Mouse (Mus musculus) monocyte, adult 5-6 weeks (primary cell): ENCODE results near the gene Med13l. TPM values are rescaled to one million over a fixed set of nuclear protein-coding genes. Genes with fewer than 3 reads are reported as not detected.

ENCODE experiments used
- ATAC-seq: fragments of 153-309, 156-312 bp; replicated peaks from 2 replicates; pipeline ENCODE4 v1.8.0; 2017; ENCODE audit warnings: mild to moderate bottlenecking; ENCODE audit not compliant: low TSS enrichment, insufficient number of reproducible peaks, severe bottlenecking, poor library complexity, low FRiP score
- total RNA-seq: library from RNA; stranded (forward); fragments of 200-1000, 200-491, 200-594 nt; gene quantifications from 3 replicates; pipeline ENCODE4 v1.2.3, GENCODE M21; 2017

Gene Med13l
- total RNA-seq, 1 experiment from 2014 or later, result 38.0 TPM

GRCm38 (mm10) chr5:118668931-118669330, 108.5 kb downstream of the Med13l start:
- ATAC-seq, result no peak

DNA sequence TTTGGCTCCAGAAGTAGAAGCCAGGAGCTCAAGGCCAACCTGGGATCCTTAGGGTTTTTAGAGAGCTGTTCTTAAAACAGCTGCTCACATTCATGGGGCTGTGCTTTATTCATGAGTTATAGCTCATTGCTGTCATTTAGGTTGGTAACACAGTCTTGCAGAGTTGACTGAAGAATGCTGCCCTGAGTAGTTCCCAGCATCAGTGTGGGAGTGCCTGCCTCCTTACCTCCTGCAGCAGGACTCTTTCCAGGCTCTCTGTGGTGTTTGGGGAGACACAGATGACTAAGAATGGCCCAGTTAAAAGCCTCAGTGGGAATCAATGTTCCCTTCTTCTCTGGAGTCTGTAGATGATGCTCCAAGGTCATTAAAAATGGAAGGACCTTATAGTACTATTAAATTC, 111.6 kb downstream of the Med13l start:
- no peak for ATAC-seq

DNA sequence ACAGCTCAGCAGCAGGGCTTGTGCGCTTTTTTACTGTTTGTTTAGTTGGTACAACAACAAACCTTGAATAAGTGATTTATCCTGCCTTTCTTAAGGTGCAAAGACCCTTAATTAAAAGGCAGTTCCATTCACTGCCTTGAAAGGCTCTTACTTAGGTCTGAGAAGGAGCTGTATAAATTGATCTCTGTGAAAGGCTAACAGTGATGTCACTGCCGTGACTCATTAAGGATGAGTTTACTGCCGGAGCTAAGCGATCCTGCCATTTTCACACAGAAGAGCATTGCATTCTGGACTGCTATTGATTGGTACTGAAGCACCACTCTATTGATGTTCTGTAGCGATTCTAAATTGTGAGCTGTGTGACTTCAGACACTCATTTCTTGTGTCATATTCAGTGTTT, 113.4 kb downstream of the Med13l start:
- ATAC-seq, result no peak

GRCm38 (mm10) chr5:118674321-118674720, 113.8 kb downstream of the Med13l start:
- no peak for ATAC-seq

DNA sequence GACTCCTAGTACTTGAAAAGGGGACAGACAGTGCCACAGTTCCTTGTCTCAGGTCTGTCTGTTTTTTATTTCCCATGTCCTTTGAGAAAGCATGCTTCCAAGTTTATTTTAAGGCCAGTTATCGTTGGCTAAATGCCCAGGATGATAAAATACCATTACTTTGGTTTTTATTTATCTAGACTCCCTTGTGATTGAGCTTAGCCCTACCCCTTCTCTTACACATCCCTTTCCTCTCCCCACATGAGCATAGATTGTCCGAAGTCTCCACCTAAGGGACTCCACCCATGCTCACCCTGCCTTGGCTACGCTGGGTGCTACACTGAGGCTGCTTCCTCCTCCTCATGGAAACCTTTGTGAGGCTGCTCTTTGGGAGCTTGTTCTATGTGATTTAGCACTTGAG, 115.2 kb downstream of the Med13l start:
- no peak for ATAC-seq

DNA sequence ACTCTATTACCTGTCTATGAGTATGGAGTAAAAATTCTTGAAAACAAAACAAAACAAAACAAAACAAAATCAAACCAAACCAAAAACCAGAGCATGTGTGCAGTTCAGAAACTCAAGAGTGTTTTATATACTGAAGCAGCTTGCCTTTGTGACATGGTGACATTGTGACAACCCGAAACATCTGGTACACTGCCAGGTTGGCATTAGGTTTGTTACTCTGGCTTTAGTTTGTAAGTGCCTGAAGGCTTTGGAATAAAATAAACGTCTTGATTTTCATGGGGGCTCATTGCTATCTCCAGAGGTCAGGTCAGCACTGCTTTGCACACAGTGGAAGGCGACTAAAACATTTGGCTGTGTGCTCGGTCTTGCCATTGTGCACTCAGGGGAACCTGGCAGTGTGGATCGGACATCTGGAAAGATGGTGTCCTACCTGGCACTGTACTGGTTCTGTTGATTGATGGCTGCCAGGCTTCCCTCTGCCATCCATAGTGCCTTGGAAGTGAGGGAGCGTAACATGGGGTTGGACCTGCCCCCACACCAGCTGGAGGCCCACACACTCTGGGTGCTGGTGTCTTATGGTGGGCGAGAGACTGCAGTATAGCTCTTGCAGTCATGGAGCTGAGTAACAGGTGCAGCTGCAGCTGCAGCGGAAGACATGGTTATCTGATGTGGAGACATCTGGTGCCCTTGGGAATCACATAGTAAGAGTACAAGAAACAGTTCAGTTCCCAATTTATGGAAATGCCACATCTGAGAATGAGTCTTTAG, 115.9 kb downstream of the Med13l start:
- no peak for ATAC-seq

GRCm38 (mm10) chr5:118679283-118679835, 118.9 kb downstream of the Med13l start:
- no peak for ATAC-seq

- no peak for ATAC-seq
Measured at GRCm38 (mm10) chr5:118680853-118681252, 120.4 kb downstream of the Med13l start.

DNA sequence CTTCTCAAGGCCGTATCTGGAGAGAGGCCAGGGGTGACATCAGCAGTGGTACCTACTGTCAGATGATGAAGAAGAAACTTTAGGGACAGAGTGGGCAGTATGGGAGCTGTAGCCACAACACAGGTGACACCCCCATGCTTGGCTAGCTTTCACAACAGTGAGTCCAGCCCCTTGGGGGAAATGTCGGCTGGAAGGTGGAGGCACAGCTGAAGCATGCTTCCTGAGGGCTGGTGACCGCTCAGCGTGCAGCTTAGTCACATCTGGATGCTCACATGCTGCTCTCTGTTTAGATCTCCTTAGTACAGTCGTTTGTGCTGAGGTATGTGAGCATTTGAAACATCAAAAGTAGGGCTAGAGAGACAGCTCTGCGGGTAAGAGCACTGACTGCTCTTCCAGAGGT, 121.5 kb downstream of the Med13l start:
- no peak for ATAC-seq

DNA sequence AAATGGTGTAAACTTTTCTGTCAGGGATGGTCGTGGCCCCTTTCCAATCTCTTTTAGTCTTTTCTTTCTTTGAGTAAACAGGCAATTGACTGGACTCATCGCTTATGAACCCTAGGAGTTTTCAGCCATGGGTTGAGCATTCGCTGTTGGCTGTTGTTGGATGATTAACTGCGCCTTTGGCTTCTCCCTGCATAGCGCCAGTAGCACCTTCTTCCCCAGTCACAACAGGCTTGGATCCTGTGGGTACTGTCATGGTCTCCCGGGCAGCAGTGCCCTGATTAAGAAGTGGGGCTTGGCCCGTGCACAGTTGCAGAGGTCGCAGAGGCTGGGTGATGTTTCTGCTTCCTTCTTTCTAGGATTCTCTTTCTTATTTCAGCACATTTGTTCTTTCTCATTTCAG, 124.7 kb downstream of the Med13l start:
- no peak for ATAC-seq

DNA sequence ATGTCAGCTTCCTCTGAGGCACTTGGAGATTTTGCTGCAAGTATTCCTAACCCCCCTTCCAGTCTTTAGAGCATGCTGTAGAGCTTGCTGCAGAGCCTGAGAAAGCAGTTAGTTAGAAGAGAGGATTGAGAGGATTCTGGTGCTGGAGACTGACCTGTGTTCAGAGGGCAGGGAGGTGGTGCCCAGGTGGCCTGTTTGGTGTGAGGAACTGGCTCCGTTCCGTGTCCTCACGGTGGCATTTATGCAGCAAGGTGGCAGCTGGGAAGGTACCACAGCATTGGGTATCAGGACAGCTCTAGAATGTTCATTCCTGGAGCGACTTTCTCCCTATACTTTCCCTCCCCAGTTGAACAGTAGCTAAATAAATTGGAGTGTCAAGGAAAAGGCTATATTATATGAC, 125.5 kb downstream of the Med13l start:
- no peak for ATAC-seq

- ATAC-seq, result no peak
Measured at GRCm38 (mm10) chr5:118688886-118689835, 128.7 kb downstream of the Med13l start.

GRCm38 (mm10) chr5:118691025-118691709, 130.7 kb downstream of the Med13l start:
- ATAC-seq, result no peak

GRCm38 (mm10) chr5:118691710-118692040, 131.2 kb downstream of the Med13l start:
- ATAC-seq, result no peak

DNA sequence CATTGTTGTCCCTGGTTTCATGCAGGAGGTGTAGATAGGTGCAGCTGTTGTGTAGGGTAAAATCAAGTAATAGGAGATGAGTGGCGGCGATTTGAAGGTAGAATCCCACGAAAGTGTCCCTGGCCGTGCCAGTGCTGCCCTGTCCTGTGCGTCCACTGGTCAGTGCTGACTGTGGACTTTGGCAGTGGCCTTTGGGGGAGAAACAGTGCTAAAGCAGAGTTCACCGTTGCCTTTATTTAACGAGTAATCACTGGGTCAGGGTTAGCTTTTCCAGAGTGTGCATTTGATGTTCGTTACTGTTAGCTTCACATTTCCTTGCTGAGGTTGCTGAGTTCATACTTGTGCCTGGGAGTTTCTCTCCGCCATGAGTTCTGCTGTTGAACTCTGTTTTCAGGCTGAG, 133.5 kb downstream of the Med13l start:
- no peak for ATAC-seq

DNA sequence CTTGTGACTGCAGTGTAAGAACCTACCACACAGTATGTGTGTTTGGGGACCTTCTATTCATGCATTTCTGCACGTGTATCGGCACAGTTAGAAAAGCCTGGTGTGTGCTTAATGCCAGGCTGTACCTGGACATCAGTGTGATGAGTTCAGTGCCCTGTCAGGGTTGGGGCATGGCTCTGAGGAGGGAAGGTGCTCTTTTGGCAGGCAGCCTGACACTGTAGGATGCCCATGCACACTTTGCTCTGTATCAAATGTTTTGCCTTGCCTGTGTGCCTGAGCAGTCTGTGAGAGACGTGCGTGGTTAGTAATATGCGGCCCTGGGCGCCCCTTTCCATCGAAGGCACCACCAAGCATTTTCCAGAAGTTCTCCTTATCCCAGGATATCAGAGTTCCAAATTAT, 136.6 kb downstream of the Med13l start:
- ATAC-seq, result no peak

- no peak for ATAC-seq
Measured at GRCm38 (mm10) chr5:118700978-118701377, 140.5 kb downstream of the Med13l start.

GRCm38 (mm10) chr5:118702674-118703073, 142.2 kb downstream of the Med13l start:
- ATAC-seq, result no peak

GRCm38 (mm10) chr5:118704148-118704547, 143.7 kb downstream of the Med13l start:
- no peak for ATAC-seq
